Mouse (Mus musculus): Measurements from ENCODE around the gene Akap6.

Akap6 gene

DNA sequence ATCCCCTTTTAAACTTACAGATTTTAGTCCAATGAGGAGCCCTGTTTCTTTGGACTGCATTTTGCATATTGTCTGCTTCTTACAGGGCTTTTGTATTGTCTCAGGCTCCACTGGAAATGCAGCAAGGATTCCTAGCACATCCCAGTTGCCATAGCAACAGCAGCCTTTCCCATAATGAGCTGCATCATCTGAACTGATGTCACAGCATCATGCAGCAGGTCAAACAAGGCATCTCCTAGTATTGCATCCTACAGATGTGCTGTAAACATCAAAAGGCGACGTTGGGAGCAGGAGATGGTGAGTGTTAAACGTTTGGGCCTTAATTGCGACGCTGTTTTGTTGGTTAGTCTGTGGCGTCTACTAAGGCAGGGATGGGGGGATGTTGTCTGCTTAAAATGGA, at the start of gene Akap6:
Gene Akap6 (plus strand): TSS at position 238 of the 400 bp plus-strand sequence.
- peak; percentile 33 for DNase-seq (ENCODE audit: low read depth, low spot score)

DNA sequence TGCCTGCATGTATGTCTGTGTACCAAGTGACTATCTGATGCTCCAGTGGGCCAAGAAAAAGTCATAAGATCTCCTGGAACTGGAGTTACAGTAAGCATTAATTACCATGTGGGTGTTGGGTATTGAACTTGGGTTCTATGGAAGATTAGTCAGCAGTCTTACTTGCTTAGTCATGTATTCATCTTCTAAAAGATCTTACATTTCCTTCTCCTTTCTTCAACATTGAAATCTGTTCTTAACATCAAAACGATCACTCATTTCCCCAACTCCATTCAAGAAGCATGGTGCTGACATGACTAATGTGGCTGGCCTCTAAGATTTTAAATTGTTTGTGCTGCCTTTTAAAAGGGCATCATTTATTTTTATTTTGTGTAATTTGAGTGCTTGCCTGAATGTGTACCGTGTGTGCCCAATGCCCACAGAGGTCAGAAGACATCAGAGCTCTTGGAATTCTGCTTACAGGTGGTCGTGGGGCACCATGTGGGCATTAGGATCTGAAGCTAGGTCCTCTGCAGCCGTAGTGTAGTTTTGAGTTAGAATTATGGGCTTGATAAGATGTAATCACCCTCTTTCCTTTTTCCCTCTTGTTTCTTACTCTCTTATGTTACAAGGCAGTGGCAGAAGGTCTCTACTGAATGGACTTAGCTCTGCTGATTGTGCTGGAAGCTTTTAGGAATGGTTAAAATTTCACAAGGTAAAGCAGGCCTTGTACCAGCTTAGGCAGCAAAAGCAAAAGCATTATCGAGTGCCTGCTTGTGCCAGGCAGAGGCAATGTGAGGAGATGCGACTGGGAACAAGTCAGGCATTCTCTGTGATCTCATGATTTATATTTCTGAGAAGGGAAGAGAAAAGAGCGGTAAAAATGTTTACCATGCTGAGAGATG, 36.0 kb upstream of the Akap6 start:
- DNase-seq (ENCODE audit: low read depth, low spot score): no peak

DNA sequence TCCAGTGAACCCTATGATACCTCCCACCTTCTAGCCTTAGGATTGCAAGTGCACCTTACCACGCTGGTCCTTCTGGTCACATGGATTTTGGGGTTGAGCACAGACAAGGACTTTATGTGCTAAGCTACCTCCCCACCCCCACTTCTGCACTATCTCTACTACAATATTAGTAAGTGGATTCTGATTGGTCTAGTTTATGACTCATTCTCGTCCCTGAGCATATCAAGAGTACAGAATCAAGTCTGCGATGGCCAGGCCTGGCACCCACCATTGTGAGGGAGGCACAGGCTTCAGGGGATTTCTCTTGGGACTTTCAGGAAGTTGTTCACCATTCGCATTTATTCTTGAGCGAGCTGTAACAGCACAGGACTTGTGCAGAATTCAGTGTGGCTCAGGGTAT, 34.2 kb upstream of the Akap6 start:
- no peak for DNase-seq (ENCODE audit: low read depth, low spot score)

DNA sequence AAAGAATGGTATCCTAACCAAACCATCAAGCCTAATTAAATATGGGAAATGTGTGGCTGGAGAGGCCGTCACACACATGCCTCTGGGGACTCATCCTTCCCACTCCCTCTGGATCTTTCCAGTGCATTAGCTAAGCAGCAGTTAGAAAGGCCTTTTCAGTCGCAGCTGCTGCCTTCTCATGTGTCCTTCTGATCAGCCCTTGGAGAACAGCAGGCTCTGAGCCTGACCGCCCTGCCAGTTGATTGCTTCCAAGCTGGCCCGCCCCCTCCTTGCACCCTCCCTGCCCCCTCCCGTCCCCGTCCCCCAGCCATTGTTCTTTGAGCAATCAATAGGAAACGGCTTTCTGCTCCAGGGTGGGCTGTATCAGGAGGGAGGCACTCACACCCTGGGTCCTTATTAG, 27.7 kb upstream of the Akap6 start:
- DNase-seq (ENCODE audit: low read depth, low spot score): peak; percentile 13

DNA sequence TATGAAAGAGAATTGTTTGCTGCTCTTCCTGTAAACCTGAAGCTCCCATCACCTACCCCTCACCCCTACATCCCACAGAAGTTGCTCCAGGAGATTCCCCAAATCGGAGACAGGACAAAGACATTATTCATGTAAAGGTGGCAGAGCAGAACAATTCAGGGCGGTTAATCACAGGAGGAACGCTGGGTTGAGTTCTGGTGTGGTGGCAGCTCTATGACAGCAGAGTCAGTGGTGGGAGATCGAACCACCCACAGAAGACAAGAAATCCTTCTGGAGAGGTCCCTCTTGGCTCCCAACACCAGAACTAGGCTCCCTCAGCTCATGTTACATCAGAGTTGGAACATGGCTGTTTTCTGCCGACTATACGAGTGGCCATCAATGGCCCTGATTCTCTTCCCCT, 27.2 kb upstream of the Akap6 start:
- no peak for DNase-seq (ENCODE audit: low read depth, low spot score)

GRCm38 (mm10) chr12:52673361-52673960, 25.7 kb upstream of the Akap6 start:
- DNase-seq (ENCODE audit: low read depth, low spot score): no peak

DNA sequence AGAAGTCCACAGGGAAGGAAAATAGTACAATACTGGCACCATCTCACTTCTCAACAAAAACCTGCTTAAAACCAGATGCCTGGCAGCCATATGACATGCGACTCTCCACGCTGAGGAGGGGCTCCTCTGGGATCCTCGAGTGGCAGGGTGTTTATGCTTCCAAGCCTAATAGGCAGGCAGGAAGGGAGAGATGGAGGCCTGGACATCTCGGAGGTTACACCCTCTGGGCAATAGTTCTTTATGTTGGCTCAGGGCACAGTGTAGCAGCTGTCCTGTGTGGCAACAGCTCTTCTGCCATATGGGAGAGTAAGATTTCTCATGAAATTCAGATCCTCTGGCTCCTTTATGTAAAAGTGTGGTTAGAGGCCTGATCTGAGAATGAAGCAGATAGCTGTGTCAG, 24.2 kb upstream of the Akap6 start:
- no peak for DNase-seq (ENCODE audit: low read depth, low spot score)

- no peak for DNase-seq (ENCODE audit: low read depth, low spot score)
Measured at GRCm38 (mm10) chr12:52687355-52687754, 11.8 kb upstream of the Akap6 start.

DNA sequence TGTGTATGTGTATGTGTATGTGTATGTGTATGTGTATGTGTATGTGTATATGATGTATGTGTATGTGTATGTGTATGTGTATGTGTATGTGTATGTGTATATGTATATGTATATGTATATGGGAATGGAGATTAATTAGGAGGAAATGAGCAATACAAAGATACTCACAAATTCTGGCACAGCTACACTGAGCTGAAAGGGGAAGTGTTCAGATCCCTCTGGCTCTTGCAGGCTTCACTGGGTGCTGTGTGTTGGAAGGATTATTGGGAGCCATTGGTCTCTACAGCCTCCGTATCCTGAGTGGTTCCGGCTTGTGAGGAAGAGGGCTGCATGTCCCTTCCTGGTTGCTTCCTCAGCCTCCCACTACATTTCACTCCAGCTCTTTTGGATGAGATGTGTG, 10.5 kb upstream of the Akap6 start:
- no peak for DNase-seq (ENCODE audit: low read depth, low spot score)

DNA sequence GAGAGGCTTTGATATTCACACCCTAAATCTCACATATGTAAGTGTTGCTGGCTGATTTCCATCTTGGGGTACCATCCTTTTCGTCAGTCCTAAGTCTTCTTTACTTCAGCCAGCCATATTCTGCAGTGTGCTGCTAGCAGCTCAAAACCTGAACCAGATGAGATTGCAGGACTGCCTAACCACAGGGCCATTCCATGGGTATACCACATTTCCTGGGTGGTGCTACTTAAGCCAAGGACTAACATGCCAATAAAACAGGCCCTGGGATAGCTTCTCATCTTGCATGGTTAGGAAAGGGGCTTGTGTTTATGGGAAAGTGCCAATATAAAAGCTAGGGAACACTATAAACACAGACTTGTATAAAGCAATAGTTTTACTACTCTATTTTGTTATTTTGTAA, 7.6 kb upstream of the Akap6 start:
- DNase-seq (ENCODE audit: low read depth, low spot score): no peak

GRCm38 (mm10) chr12:52692290-52692974, 6.8 kb upstream of the Akap6 start:
- no peak for DNase-seq (ENCODE audit: low read depth, low spot score)

DNA sequence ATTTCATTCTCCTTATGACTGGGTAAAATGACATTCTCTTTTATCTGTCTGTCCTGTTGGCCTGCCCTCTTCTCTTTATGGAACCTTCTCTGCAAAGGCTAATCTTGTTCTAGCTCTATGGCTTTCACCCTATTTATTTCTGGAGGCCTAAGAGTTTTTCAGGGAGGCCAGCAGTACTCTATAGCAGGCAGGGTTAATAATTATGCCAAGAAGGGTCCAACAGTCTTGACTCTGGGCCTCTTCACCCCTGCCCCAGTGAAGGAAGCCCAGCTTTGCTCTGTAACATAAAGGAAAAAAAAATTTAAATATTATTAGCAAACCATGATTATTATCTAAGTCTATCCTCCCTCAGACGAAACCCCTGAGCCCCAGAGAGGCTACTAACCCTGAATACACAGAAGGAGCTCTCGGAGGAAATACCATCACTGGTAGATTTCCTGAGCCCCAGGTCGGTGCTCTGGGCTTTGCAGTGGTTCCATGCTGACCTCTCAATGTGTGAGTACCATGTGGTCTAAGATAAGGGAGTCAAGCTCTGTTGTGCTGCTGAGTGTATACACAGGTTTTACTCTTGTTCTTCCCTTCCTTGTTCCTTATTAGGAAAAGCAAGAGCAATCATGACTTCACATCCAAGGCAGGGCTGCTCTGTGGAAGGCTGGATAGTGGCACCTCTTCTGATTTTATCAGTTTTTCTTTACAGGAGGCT, 1.6 kb upstream of the Akap6 start:
- no peak for DNase-seq (ENCODE audit: low read depth, low spot score)

DNA sequence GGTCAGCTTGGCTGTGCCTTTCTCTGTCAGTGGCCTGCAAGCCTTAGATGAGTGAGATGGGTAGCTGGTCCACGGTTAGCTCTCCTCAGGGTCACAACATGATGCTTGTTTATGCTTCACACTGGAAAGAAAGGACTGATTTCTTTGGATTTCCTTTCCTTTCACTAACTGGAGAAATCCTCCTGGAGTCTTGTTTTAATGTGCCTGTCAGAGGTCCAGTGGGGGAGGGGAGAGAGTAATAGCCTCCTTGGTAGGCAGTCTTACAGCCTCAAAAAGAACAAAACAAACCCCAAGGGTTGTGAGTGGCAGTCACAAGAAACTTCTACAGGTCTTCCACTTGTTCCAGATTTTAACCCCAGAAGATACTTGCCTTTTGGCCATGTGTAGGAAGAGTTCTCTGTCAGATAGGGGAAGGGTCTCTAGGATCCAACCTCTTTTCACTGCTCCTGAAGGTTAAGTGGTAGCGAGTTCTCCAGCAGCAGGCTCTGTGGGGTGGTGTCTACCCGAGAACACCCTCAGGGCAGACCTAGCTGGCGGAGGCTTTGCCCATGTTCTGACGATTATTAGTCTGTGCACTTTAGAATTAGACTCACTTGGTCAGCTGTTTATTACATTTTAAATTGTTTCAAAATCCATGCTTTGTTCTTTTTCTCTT, 780 bp upstream of the Akap6 start:
- no peak for DNase-seq (ENCODE audit: low read depth, low spot score)

DNA sequence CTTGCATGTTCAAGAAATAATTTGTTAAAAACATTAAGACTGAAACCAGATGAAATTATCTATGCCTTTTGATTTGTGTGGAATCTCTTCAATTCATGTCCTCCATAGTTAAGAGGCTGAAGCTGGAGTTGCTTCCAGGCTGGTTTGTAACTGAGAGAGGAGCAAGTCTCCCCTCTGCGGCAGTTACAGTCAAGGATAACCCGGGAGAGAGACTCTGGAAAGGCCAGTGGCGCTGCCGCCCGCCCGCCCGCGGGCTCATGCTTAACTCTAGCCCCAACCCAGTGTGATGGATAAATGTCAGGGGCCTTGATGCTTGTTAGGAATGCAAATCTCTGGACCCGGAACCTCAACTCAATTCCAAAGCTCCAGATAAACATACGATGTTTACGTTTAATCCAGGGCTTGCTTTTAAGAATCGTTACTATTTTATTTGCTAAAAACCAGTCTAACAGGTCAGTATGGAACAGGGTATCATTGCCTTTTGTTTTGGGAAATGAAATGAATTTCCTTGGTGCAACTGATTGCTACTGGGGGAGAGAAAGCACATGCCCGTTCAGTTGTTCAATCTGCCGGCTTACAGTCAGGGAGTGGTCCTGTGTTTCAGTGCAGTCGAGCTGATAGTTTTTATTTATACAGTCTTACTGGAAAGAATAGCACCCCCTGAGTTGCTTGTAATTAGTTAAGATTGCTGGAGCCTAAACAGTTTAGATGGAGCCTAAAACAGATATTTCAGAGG, 946 bp downstream of the Akap6 start:
- DNase-seq (ENCODE audit: low read depth, low spot score): no peak

DNA sequence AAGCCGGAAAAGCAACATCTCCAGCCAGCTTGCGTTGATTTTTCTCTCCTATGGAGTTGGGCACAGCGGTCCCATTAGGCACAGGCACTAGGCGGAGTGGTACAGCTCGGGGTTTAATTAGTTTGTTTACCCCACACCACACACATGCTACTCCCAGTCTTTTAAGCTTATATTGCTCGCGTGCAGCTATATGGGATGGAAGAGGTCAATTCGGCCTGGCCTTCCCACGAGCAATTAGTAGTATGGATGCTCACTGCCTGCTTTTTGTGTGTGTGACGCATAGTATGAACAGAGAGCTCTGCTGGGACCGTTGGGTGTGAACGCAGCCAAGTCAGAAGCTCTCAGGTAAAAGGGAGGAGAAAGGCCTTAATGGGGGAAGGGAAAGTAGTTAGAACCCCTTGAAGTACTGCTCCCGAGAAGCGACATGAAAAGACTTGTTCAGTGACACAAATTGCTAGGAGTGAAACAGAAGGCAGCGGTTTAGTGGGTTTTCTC, 1.6 kb downstream of the Akap6 start:
- DNase-seq (ENCODE audit: low read depth, low spot score): no peak

DNA sequence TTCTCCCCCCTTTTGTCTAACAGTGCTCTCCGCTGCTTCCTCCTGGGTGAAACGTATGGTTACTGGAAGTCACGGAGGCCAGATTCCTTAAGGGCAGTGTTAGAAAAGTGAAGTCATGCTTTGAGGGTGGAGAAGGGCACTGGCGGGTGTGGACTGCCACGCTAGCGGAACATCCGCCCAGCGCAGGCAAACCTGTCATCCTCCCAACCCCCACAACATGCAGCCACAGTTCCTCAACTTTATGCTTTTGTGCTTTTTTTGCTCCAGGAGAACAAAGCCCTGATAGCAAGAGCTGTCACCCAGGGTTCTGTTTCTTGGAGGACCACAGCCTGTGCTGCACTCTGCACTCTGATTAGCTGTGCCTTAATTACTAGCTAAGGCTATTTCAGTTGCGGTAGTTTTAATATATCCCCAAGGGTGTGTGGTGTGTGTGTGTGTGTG, 2.0 kb downstream of the Akap6 start:
- no peak for DNase-seq (ENCODE audit: low read depth, low spot score)

DNA sequence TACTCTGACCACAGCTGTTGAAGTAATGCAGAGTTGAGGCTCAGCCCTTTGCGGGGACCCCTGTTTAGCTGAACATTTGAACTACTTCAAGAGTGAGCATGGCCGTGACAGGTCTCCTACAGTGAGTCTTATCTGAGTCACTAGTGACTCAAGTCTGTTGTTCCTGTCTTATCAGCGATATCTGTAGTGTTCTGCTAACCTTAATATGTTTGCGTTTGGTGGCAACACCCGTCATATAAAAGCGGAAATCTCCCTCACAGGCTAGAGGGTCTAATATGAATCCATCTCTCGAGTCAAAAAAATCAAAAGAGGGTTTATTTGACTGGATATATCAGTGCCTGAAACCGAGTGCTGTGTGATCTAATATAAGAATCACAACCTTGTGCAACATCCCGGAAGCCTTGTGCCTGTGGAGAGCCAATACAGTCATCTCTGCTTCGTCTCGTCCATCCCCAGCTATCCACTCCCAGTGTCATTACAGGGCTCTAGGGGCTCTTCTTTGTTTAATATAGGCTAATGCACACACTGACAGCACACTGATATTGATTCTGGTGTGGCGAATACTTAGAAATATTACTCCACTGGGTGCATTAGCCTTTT, 3.3 kb downstream of the Akap6 start:
- no peak for DNase-seq (ENCODE audit: low read depth, low spot score)

DNA sequence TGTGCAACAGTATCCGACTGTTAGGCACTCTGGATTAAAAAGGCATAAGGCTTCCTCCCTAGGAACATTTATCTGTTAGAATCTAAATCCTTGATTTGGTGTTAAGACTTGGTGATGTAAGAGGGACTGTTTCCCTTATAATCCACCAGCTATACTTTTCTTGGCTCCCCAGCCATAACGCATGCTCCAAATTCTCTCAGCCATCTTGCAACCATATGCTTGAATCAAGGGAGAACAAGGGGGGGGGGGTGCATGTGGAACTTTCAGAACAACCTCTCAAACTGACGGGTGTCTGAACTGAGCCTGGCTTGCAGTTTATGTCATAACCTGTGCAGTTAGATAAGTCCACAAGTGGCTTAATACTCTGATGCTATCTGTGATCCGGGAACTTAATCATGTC, 4.9 kb downstream of the Akap6 start:
- no peak for DNase-seq (ENCODE audit: low read depth, low spot score)

DNA sequence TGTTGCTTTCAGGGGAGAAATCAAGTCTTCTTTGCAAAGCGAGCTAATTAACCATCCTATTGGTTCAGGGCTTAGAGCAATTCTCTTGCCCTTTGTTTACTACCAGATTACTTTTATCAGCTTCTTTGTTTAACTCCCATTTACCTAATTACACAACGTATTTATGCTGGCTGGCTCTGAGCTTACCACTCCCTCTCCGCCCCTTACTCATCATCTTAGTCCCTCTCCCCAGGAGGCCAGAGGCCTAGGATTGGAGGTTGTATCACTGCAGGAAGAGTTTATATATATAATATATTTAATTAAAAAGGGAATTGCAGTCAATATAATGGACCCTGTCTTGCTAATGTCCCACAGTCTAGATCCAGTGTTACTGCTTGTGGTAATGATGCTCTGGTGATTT, 5.6 kb downstream of the Akap6 start:
- no peak for DNase-seq (ENCODE audit: low read depth, low spot score)

DNA sequence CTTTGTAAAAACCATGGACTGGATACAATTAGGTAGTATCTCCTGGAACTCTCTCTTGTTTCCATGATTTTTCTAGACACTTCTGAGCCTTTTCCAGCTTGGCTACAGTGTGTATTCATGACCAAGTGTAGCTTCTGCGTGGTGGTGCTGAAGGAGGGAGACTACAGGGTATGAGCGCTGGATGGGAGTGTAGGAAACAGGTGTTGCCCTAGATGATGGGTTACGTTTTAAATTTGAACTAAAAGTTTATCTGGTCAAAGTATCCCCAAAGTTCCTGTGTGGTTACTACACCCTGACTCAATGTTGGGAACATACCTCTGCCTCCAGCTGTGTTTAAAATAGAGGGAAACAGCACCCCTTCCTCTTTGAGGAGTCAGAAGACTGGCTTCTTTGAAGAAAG, 12.2 kb downstream of the Akap6 start:
- DNase-seq (ENCODE audit: low read depth, low spot score): no peak
